Mouse (Mus musculus): Measurements from ENCODE around the gene Lgals4. TPM values are rescaled to one million over a fixed set of nuclear protein-coding genes. Genes with fewer than 3 reads are reported as not detected.

Gene Lgals4
- 405 TPM for polyA plus RNA-seq (2014; fragmentation: Illumina TruSeq; extraction: RNeasy Lipid Tissue Mini Kit (QIAGEN cat#74804); ENCODE audit: low read depth, low replicate concordance)

DNA sequence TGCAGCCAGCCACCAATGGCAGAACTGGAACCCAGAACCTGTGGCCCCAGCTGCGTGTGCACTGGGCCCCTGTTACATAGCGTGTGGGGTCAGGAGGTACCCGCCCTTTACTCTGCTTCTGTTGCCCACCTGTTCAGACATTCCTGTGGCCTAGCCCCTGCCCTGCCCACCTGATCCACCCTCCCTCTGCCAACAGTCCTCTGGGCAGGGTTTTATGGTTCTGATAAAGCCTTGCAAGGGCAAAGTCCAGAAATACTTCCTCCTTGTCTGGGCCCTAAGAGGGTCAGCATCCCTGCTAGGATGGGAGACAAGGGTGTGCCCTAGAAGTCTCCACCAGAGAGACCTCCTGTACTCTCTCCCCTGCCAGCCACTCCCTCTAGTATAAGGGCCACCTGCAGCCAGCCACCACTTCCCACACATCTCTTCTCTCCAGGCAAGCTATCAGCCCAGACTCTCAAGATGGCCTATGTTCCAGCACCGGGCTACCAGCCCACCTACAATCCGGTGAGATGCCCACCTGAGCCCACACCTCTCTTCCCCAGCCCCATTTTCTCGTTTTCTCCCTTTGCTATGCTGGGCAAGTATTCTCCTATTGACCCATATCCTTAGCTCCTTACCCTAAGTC is at the start of gene Lgals4:
Gene Lgals4, plus strand, starts transcription at position 132 of the 625 bp plus-strand sequence.

DNA sequence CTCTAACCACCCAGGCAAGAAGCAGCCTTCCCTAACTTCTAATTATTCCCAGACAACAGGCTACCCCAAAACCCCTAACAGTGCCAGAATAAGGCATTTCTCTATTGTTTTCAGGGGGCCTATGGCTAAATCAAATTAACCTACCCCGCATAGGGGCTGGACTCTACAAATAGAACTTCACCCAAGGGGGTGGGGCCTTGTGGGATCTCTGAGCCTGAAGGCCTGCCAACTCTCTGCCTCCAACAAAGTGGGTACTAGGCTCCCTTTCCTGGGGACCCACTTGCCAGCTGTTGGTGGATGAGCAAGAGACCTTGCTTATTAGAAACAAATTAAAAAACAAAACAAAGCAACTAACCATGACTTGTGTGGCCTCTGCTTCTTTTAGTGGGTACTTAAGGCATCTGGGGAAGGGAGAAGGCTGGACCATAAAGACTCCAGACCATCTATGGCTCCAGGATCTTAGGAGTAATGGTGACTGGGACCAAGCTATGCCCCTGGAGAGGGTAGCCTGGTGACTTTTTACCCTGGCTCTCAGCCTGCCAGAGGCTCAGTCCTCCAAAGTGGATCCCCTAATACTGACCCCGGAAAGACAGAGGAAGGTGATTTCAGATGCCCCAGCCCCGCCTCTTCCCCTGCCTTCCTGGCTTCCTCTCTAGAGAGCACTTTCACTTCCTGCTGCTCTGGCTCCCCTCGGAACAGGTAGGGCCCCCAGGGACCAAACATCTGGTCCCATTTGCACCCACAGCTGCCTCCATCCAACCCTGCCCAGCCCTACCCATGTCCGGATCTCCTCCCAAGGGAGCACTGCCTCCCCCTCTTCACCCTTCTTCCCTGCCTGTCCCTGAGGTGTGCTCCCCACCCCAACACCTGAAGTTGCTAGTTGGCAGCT is 45.1 kb upstream of the Lgals4 start, which contains the start of gene Rinl:
Gene Rinl, plus strand, starts transcription at position 663 of the 889 bp plus-strand sequence.

DNA sequence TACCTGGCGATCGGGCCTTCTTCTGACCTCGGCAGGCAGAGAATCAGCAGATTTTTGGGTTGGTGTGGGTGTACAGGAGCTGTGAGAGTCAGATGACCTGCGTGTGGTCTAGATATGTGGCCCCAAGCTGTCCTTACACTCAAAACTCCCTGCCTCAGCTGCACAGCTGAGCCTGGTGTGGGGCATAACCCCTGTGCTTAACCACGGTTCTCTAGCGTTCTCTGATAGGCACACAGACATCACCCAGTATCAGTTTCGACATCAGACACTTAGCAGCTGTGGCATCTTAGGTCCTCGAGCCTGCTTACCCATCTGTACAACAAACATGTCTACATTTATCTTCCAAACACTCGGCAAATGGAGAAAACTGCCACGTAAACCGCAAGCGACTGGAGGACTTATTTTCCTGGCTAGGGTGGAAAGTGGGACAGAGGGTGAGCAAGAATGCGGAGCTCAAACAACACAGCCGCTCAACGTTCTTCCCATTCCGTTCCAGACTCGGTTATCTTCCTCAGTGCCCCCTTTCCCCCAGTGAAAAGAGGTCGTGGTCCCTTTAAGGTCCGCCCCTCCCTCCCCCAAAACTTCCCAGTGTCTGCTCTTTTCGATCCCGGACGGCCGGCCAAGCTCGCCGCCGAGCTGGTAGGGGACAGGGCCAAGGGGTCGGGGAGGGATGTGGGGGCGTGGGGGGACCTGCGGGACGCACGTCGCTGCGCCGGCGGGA is 25.3 kb upstream of the Lgals4 start, which contains the start of gene Hnrnpl:
Gene Hnrnpl, plus strand, starts transcription at position 321 of the 721 bp plus-strand sequence.

DNA sequence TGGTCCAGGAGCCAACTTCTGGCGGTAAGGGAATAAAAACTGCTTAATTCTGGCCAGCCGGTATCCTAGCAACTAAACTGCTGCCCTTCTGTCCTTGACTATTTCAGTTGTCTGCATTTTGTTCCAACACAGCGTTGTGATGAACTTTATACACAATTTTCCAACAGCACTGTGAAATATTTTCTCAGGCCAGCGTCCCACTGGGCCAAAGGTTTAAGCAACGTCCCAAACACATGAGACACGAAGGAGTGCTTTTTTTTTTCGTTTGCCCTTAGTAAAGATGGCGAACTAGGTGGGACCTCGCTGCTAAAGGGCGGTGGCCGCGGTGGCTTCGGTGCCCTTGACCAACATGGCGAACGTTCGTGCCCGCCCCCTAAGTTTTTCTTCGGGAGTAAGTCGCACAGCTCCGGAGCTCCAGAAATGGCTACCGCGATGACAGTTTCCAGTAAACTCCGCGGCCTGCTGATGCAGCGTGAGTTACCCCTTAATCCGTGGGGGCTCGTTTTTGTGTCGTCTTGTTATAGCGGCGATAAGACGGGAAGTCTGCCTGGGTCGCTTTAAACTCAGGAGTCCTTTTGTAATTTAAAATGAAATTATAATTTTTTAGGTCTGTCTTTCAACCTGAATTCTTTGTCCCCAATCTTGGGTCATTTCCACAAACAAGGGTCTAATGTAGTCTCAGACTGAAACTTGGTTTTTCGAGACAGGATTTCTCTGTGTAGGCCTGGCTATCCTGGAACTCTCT is 8.5 kb upstream of the Lgals4 start, which contains the start of gene Ech1:
Gene Ech1, plus strand, starts transcription at position 277 of the 745 bp plus-strand sequence.

DNA sequence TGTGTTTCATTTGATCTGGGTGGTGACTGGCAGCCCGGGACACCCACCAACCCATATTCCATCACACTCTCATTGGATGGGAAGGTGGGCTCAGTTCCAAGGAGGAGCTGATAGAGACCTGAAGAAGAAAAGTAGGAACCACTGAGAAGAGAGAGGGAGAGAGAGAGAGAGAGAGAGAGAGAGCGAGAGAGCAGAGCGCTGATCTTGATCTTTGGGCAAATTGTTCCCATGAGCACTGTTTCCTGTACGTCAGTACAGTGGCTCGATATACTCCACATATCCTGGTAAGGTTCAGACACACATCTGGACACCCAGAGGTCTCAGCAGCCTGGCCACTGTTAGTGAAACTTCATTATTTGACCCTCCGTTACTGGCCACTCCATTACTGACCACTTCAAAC is 29.9 kb downstream of the Lgals4 start, which contains the start of gene Lgals7:
Gene Lgals7, plus strand, starts transcription at position 314 of the 400 bp plus-strand sequence.

DNA sequence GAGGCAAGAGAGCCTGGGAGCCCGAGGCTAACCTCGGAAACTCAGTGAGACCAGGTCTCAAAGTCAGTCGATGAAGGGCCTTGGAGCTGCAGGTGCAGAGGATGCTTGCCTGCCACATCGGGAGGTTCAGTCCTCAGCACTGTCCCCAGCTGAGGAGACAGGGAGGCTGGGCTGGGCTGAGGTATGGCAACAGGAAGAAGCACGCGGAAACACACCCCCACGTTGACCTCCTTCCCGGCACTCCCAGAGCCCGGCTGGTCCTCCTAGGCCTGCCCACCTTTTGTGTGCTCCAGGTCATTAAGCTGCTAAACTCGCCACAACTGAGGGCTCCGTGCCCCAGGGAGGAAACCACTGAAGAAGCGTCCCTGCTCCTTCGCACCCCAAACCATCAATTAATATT is 47.5 kb downstream of the Lgals4 start, which contains the start of gene Capn12:
Gene Capn12, plus strand, starts transcription at position 224 of the 400 bp plus-strand sequence.

Other genes with a start within 250 kb of the Lgals4 start
- gene Samd4b, start 235.7 kb upstream of the Lgals4 start, polyA plus RNA-seq (2014; fragmentation: Illumina TruSeq; extraction: RNeasy Lipid Tissue Mini Kit (QIAGEN cat#74804); ENCODE audit: low read depth, low replicate concordance) = 11.5 TPM
- 3.4 TPM for gene Pak4, start 235.7 kb upstream of the Lgals4 start, polyA plus RNA-seq (2014; fragmentation: Illumina TruSeq; extraction: RNeasy Lipid Tissue Mini Kit (QIAGEN cat#74804); ENCODE audit: low read depth, low replicate concordance)
- not detected for gene Acp7, start 202.5 kb upstream of the Lgals4 start, polyA plus RNA-seq (2014; fragmentation: Illumina TruSeq; extraction: RNeasy Lipid Tissue Mini Kit (QIAGEN cat#74804); ENCODE audit: low read depth, low replicate concordance)
- not detected for gene Fbxo27, start 141.0 kb upstream of the Lgals4 start, polyA plus RNA-seq (2014; fragmentation: Illumina TruSeq; extraction: RNeasy Lipid Tissue Mini Kit (QIAGEN cat#74804); ENCODE audit: low read depth, low replicate concordance)
- 1.5 TPM for gene Fbxo17, start 117.0 kb upstream of the Lgals4 start, polyA plus RNA-seq (2014; fragmentation: Illumina TruSeq; extraction: RNeasy Lipid Tissue Mini Kit (QIAGEN cat#74804); ENCODE audit: low read depth, low replicate concordance)
- gene Mrps12, start 92.0 kb upstream of the Lgals4 start, polyA plus RNA-seq (2014; fragmentation: Illumina TruSeq; extraction: RNeasy Lipid Tissue Mini Kit (QIAGEN cat#74804); ENCODE audit: low read depth, low replicate concordance) = 12.6 TPM
- not detected for gene Sars2, start 91.9 kb upstream of the Lgals4 start, polyA plus RNA-seq (2014; fragmentation: Illumina TruSeq; extraction: RNeasy Lipid Tissue Mini Kit (QIAGEN cat#74804); ENCODE audit: low read depth, low replicate concordance)
- not detected for gene Ccer2, start 77.7 kb upstream of the Lgals4 start, polyA plus RNA-seq (2014; fragmentation: Illumina TruSeq; extraction: RNeasy Lipid Tissue Mini Kit (QIAGEN cat#74804); ENCODE audit: low read depth, low replicate concordance)
- 17.9 TPM for gene Sirt2, start 67.1 kb upstream of the Lgals4 start, polyA plus RNA-seq (2014; fragmentation: Illumina TruSeq; extraction: RNeasy Lipid Tissue Mini Kit (QIAGEN cat#74804); ENCODE audit: low read depth, low replicate concordance)
- not detected for gene Nfkbib, start 66.3 kb upstream of the Lgals4 start, polyA plus RNA-seq (2014; fragmentation: Illumina TruSeq; extraction: RNeasy Lipid Tissue Mini Kit (QIAGEN cat#74804); ENCODE audit: low read depth, low replicate concordance)
- gene Rinl, start 44.9 kb upstream of the Lgals4 start, polyA plus RNA-seq (2014; fragmentation: Illumina TruSeq; extraction: RNeasy Lipid Tissue Mini Kit (QIAGEN cat#74804); ENCODE audit: low read depth, low replicate concordance) = 1.8 TPM
- 380 TPM for gene Hnrnpl, start 25.3 kb upstream of the Lgals4 start, polyA plus RNA-seq (2014; fragmentation: Illumina TruSeq; extraction: RNeasy Lipid Tissue Mini Kit (QIAGEN cat#74804); ENCODE audit: low read depth, low replicate concordance)
- 14.0 TPM for gene Ech1, start 8.6 kb upstream of the Lgals4 start, polyA plus RNA-seq (2014; fragmentation: Illumina TruSeq; extraction: RNeasy Lipid Tissue Mini Kit (QIAGEN cat#74804); ENCODE audit: low read depth, low replicate concordance)
- gene Lgals7, start 30.0 kb downstream of the Lgals4 start, polyA plus RNA-seq (2014; fragmentation: Illumina TruSeq; extraction: RNeasy Lipid Tissue Mini Kit (QIAGEN cat#74804); ENCODE audit: low read depth, low replicate concordance) = not detected
- not detected for gene Capn12, start 47.6 kb downstream of the Lgals4 start, polyA plus RNA-seq (2014; fragmentation: Illumina TruSeq; extraction: RNeasy Lipid Tissue Mini Kit (QIAGEN cat#74804); ENCODE audit: low read depth, low replicate concordance)
- gene Actn4, start 128.5 kb downstream of the Lgals4 start, polyA plus RNA-seq (2014; fragmentation: Illumina TruSeq; extraction: RNeasy Lipid Tissue Mini Kit (QIAGEN cat#74804); ENCODE audit: low read depth, low replicate concordance) = 55.2 TPM
- 6.2 TPM for gene Eif3k, start 148.0 kb downstream of the Lgals4 start, polyA plus RNA-seq (2014; fragmentation: Illumina TruSeq; extraction: RNeasy Lipid Tissue Mini Kit (QIAGEN cat#74804); ENCODE audit: low read depth, low replicate concordance)
- 0.35 TPM for gene Map4k1, start 148.2 kb downstream of the Lgals4 start, polyA plus RNA-seq (2014; fragmentation: Illumina TruSeq; extraction: RNeasy Lipid Tissue Mini Kit (QIAGEN cat#74804); ENCODE audit: low read depth, low replicate concordance)

Measured in sigmoid colon, adult 10 weeks (tissue).